Mouse (Mus musculus) forebrain, embryonic 15.5 days (tissue): Measurements from ENCODE around the gene Lbr. TPM values are rescaled to one million over a fixed set of nuclear protein-coding genes. Genes with fewer than 3 reads are reported as not detected.

ENCODE experiments used
- ATAC-seq: fragments of 200-750 bp; cut with Nextera tagmentation; replicated peaks from 2 replicates; pipeline ENCODE4 v1.8.0; 2017; ENCODE audit warnings: mild to moderate bottlenecking, moderate TSS enrichment, moderate library complexity
- H3K27ac ChIP-seq: fragments of 300-500 bp; sonication (generic); replicated peaks from 2 replicates; pipeline ENCODE4 v1.5.1; 2015; ENCODE audit warnings: mild to moderate bottlenecking, inconsistent platforms
- H3K27me3 ChIP-seq: fragments of 300-500 bp; sonication (generic); 2 replicates; pipeline ENCODE4 v1.6.1; 2015; ENCODE audit warnings: inconsistent platforms
- H3K36me3 ChIP-seq: fragments of 300-500 bp; sonication (generic); 2 replicates; pipeline ENCODE4 v1.6.1; 2015; ENCODE audit warnings: mild to moderate bottlenecking, inconsistent platforms
- H3K4me1 ChIP-seq: fragments of 300-500 bp; sonication (generic); 2 replicates; pipeline ENCODE4 v1.6.1; 2015; ENCODE audit warnings: inconsistent platforms
- H3K4me2 ChIP-seq: fragments of 300-500 bp; sonication (generic); replicated peaks from 2 replicates; pipeline ENCODE4 v1.6.1; 2015; ENCODE audit warnings: mild to moderate bottlenecking, inconsistent platforms
- H3K4me3 ChIP-seq: fragments of 300-500 bp; sonication (generic); 2 replicates; pipeline ENCODE4 v1.5.1; 2015; ENCODE audit warnings: mild to moderate bottlenecking, inconsistent platforms
- H3K9ac ChIP-seq: fragments of 300-500 bp; sonication (generic); replicated peaks from 2 replicates; pipeline ENCODE4 v1.6.1; 2015; ENCODE audit warnings: mild to moderate bottlenecking, inconsistent platforms
- H3K9me3 ChIP-seq: fragments of 300-500 bp; sonication (generic); 2 replicates; pipeline ENCODE4 v1.6.1; 2016; ENCODE audit warnings: inconsistent platforms
- WGBS: fragments of 180-500 bp; shearing (Covaris S2); methylation state at CpG from one replicate; pipeline ENCODE4 v1.1.7; 2015; ENCODE audit warnings: mixed read lengths; 5-methylcytosine and 5-hydroxymethylcytosine counted together
- polyA plus RNA-seq: library from polyadenylated mRNA; unstranded; fragments of >200 nt; fragmentation: Nextera tagmentation; extraction: Ambion mirVana; gene quantifications from 2 replicates; pipeline ENCODE4 v1.2.1, GENCODE M21; 2015

Lbr gene
- polyA plus RNA-seq, 1 experiment from 2014 or later: 55.8 TPM

GRCm38 (mm10) chr1:181864971-181865862 is 22.4 kb upstream of the Lbr start:
- no peak overlapping the region for H3K9ac ChIP-seq
- H3K4me3 ChIP-seq: no peak overlapping the region
- ATAC-seq: no peak

GRCm38 (mm10) chr1:181863431-181863830 is 20.6 kb upstream of the Lbr start:
- H3K4me3 ChIP-seq: no peak overlapping the region
- no peaks in the 10 kb centered on the region for H3K36me3 ChIP-seq
- no peaks in the 10 kb centered on the region for H3K4me1 ChIP-seq
- WGBS: 44% methylated on average over 8 of the region's 8 CpGs
- H3K9ac ChIP-seq: no peak overlapping the region
- no peaks in the 10 kb centered on the region for H3K27me3 ChIP-seq
- H3K27ac ChIP-seq: no peak overlapping the region
- no peak overlapping the region for H3K4me2 ChIP-seq
- no peak for ATAC-seq
- H3K9me3 ChIP-seq: no peaks in the 10 kb centered on the region

More at GRCm38 (mm10) chr1:181864971-181865862, 22.4 kb upstream of the Lbr start:
- Histone ChIP-seq H3K4me1 (no peaks in the 10 kb centered on the region), H3K9me3 (no peaks in the 10 kb centered on the region), H3K4me2 (no peak overlapping the region), H3K27ac (no peak overlapping the region), H3K36me3 (no peaks in the 10 kb centered on the region), H3K27me3 (no peaks in the 10 kb centered on the region)
- 77% methylated on average over 11 of the region's 11 CpGs for WGBS

- no peak for ATAC-seq
- H3K9ac ChIP-seq: no peak overlapping the region
These were observed 20.0 kb upstream of the Lbr start for GRCm38 (mm10) chr1:181862676-181863374.

GRCm38 (mm10) chr1:181861181-181861902 is 18.5 kb upstream of the Lbr start:
- no peak overlapping the region for H3K4me2 ChIP-seq
- H3K4me1 ChIP-seq: no peaks in the 10 kb centered on the region
- H3K9ac ChIP-seq: no peak overlapping the region
- ATAC-seq: no peak
- 76% methylated on average over 2 of the region's 2 CpGs for WGBS
- no peaks in the 10 kb centered on the region for H3K27me3 ChIP-seq
- H3K36me3 ChIP-seq: no peaks in the 10 kb centered on the region
- 0 out of 2 replicates have a peak, but pooled peaks cover 5% of the 10 kb centered on the region for H3K9me3 ChIP-seq
- H3K27ac ChIP-seq: no peak overlapping the region
- H3K4me3 ChIP-seq: no peak overlapping the region

More at GRCm38 (mm10) chr1:181862676-181863374, 20.0 kb upstream of the Lbr start:
- WGBS: 55% methylated on average over 16 of the region's 16 CpGs
- H3K36me3 ChIP-seq: no peaks in the 10 kb centered on the region
- H3K4me1 ChIP-seq: no peaks in the 10 kb centered on the region
- no peaks in the 10 kb centered on the region for H3K9me3 ChIP-seq
- H3K4me3 ChIP-seq: no peak overlapping the region
- no peaks in the 10 kb centered on the region for H3K27me3 ChIP-seq
- H3K27ac ChIP-seq: no peak overlapping the region
- no peak overlapping the region for H3K4me2 ChIP-seq

GRCm38 (mm10) chr1:181860659-181861058 is 17.8 kb upstream of the Lbr start:
- Histone ChIP-seq H3K4me2 (no peak overlapping the region), H3K4me1 (no peaks in the 10 kb centered on the region), H3K36me3 (no peaks in the 10 kb centered on the region), H3K9ac (no peak overlapping the region), H3K9me3 (0 out of 2 replicates have a peak, but pooled peaks cover 5% of the 10 kb centered on the region), H3K4me3 (no peak overlapping the region), H3K27ac (no peak overlapping the region), H3K27me3 (no peaks in the 10 kb centered on the region)
- ATAC-seq: no peak; the same call in 1 of the 2 replicates
- WGBS: 60% methylated on average over 5 of the region's 5 CpGs

- Histone ChIP-seq H3K9ac (no peak overlapping the region), H3K27me3 (no peaks in the 10 kb centered on the region), H3K27ac (no peak overlapping the region), H3K4me3 (no peak overlapping the region), H3K36me3 (no peaks in the 10 kb centered on the region), H3K9me3 (0 out of 2 replicates have a peak, but pooled peaks cover 5% of the 10 kb centered on the region), H3K4me1 (no peaks in the 10 kb centered on the region), H3K4me2 (no peak overlapping the region)
- 90% methylated on average over 2 of the region's 2 CpGs for WGBS
- ATAC-seq: no peak
These were observed 13.5 kb upstream of the Lbr start for GRCm38 (mm10) chr1:181856329-181856728.

GRCm38 (mm10) chr1:181854829-181855228 is 12.0 kb upstream of the Lbr start:
- H3K4me2 ChIP-seq: no peak overlapping the region
- H3K9ac ChIP-seq: no peak overlapping the region
- no peak overlapping the region for H3K4me3 ChIP-seq
- no peaks in the 10 kb centered on the region for H3K36me3 ChIP-seq
- no peaks in the 10 kb centered on the region for H3K4me1 ChIP-seq
- H3K27me3 ChIP-seq: no peaks in the 10 kb centered on the region
- no peak overlapping the region for H3K27ac ChIP-seq
- no peak for ATAC-seq
- 88% methylated on average over 2 of the region's 2 CpGs for WGBS
- H3K9me3 ChIP-seq: 0 out of 2 replicates have a peak, but pooled peaks cover 5% of the 10 kb centered on the region

- Histone ChIP-seq H3K9ac (no peak overlapping the region), H3K9me3 (0 out of 2 replicates have a peak, but pooled peaks cover 5% of the 10 kb centered on the region), H3K27me3 (no peaks in the 10 kb centered on the region)
These were observed 10.4 kb upstream of the Lbr start for GRCm38 (mm10) chr1:181853081-181853736.

GRCm38 (mm10) chr1:181852466-181852865 is 9.6 kb upstream of the Lbr start:
- 52% methylated on average over 13 of the region's 13 CpGs for WGBS
- no peak for ATAC-seq
- no peaks in the 10 kb centered on the region for H3K4me1 ChIP-seq

More at GRCm38 (mm10) chr1:181853081-181853736, 10.4 kb upstream of the Lbr start:
- ATAC-seq: no peak
- Histone ChIP-seq H3K36me3 (no peaks in the 10 kb centered on the region), H3K4me3 (no peak overlapping the region), H3K27ac (no peak overlapping the region), H3K4me2 (peak overlapping the region; percentile 11; the same call in 1 of the 2 replicates), H3K4me1 (no peaks in the 10 kb centered on the region)
- WGBS: 16% methylated on average over 21 of the region's 21 CpGs

GRCm38 (mm10) chr1:181851521-181852310 is 8.9 kb upstream of the Lbr start:
- WGBS: 81% methylated on average over 12 of the region's 12 CpGs
- no peak; the same call in 1 of the 2 replicates for ATAC-seq
- H3K9ac ChIP-seq: no peak overlapping the region

More at GRCm38 (mm10) chr1:181852466-181852865, 9.6 kb upstream of the Lbr start:
- Histone ChIP-seq H3K9ac (no peak overlapping the region), H3K4me3 (no peak overlapping the region), H3K9me3 (0 out of 2 replicates have a peak, but pooled peaks cover 5% of the 10 kb centered on the region), H3K27me3 (no peaks in the 10 kb centered on the region), H3K36me3 (no peaks in the 10 kb centered on the region), H3K27ac (0 out of 2 replicates have a peak overlapping the region, but pooled peaks have one; percentile 67), H3K4me2 (no peak overlapping the region)

More at GRCm38 (mm10) chr1:181851521-181852310, 8.9 kb upstream of the Lbr start:
- no peaks in the 10 kb centered on the region for H3K4me1 ChIP-seq
- H3K9me3 ChIP-seq: no peaks in the 10 kb centered on the region
- H3K4me3 ChIP-seq: no peak overlapping the region
- no peaks in the 10 kb centered on the region for H3K36me3 ChIP-seq
- no peaks in the 10 kb centered on the region for H3K27me3 ChIP-seq
- H3K27ac ChIP-seq: peak overlapping the region; percentile 67
- no peak overlapping the region for H3K4me2 ChIP-seq
